Mouse (Mus musculus): ENCODE measurements at regions not wholly inside any gene's neighbourhood (a gene's known extent, or its start where the extent isn't known, plus 50 kb on each side); places are given as distances from the start of the nearest gene placed in this dataset.

- Histone ChIP-seq H3K36me3 (ENCODE audit: control insufficient read depth, insufficient read depth, low read length) (no peaks in the 10 kb centered on the region), H3K9ac (replicated peaks; ENCODE audit: low read depth, low read length) (no peak overlapping the region), H3K4me1 (ENCODE audit: control insufficient read depth, insufficient read depth, low read length) (no peaks in the 10 kb centered on the region), H3K4me2 (replicated peaks; ENCODE audit: low read depth, low read length) (no peak overlapping the region), H3K9me3 (ENCODE audit: control insufficient read depth, low read depth, low read length) (no peaks in the 10 kb centered on the region), H3K4me3 (ENCODE audit: low read depth, low read length) (no peak overlapping the region), H3K27ac (ENCODE audit: low read length) (no peak overlapping the region), H3K27me3 (ENCODE audit: control insufficient read depth, insufficient read depth, low read length) (no peaks in the 10 kb centered on the region)
- 65% methylated on average over 11 of the region's 11 CpGs for WGBS
- ATAC-seq (ENCODE audit: insufficient number of reproducible peaks, insufficient read depth, low FRiP score, low read depth) = no peak
Measured at GRCm38 (mm10) chr9:62180456-62181181, 58.2 kb upstream of the Glce start.

GRCm38 (mm10) chr9:62174651-62175050 is 52.2 kb upstream of the Glce start:
- Histone ChIP-seq H3K9me3 (ENCODE audit: control insufficient read depth, low read depth, low read length) (no peaks in the 10 kb centered on the region), H3K27ac (ENCODE audit: low read length) (no peak overlapping the region), H3K4me1 (ENCODE audit: control insufficient read depth, insufficient read depth, low read length) (no peaks in the 10 kb centered on the region), H3K36me3 (ENCODE audit: control insufficient read depth, insufficient read depth, low read length) (no peaks in the 10 kb centered on the region), H3K4me3 (ENCODE audit: low read depth, low read length) (no peak overlapping the region), H3K4me2 (replicated peaks; ENCODE audit: low read depth, low read length) (no peak overlapping the region), H3K9ac (replicated peaks; ENCODE audit: low read depth, low read length) (no peak overlapping the region), H3K27me3 (ENCODE audit: control insufficient read depth, insufficient read depth, low read length) (no peaks in the 10 kb centered on the region)
- ATAC-seq (ENCODE audit: insufficient number of reproducible peaks, insufficient read depth, low FRiP score, low read depth) = no peak
- WGBS = 75% methylated on average over 7 of the region's 7 CpGs
